Mouse (Mus musculus): Measurements from ENCODE around the gene Tor3a.
A peak's percentile ranks its signal among the peaks of the same experiment; 100 is the strongest.

Gene Tor3a

GRCm38 (mm10) chr1:156674195-156675000, at the start of gene Tor3a:
Gene Tor3a (minus strand): TSS chr1:156674356.
- DNase-seq, result peak; percentile 68

DNA sequence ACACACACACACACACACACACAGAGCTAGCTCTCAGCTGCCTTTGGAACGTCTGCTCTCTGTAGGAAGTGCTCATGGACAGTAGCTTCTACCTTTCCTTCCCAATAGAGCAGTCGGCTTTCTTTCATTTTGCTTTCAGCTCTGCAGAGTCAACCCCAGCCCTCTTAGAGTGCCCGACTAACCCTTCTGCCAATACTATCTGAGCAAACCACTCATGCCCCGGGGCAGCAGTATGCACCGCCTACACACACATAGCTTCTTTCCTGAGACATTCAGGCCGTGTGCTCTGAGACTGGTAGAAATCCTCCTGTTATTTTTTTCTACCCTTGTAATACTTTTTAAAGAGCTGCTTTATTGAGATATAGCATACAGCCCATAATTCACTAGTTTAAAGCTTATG, 47.9 kb upstream of the Tor3a start:
- DNase-seq, result no peak

GRCm38 (mm10) chr1:156720046-156720445, 45.9 kb upstream of the Tor3a start:
- DNase-seq, result no peak

GRCm38 (mm10) chr1:156718950-156719805, 45.0 kb upstream of the Tor3a start, which contains the start of gene Fam20b:
Gene Fam20b (minus strand): TSS chr1:156719086.
- DNase-seq, result peak; percentile 98

GRCm38 (mm10) chr1:156718286-156718949, 44.3 kb upstream of the Tor3a start:
- peak; percentile 62 for DNase-seq

DNA sequence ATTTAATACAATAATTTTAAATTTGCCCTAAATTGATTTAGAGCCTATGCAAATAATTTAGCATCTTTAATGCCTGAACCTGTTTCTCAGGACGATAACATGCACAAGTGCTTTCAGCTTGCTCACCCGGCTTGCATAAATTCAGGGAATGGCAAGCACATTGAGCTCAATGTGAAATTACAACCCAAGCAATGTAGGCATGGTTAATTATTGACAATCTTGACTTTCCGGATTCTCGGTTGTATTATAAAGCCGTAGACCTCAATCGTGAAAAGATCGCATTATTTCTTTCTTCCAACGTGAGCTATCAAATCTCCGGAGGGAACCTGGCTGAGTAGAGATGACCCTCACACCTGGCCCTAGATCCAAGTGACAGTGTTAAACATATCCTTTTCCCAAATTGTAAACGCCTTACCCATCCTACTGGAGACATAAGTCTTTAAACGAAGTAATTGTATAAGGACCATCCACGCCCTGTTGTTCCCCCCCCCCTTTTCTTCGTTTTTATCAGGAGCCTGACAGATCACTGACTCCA, 43.7 kb upstream of the Tor3a start:
- peak; percentile 28 for DNase-seq

DNA sequence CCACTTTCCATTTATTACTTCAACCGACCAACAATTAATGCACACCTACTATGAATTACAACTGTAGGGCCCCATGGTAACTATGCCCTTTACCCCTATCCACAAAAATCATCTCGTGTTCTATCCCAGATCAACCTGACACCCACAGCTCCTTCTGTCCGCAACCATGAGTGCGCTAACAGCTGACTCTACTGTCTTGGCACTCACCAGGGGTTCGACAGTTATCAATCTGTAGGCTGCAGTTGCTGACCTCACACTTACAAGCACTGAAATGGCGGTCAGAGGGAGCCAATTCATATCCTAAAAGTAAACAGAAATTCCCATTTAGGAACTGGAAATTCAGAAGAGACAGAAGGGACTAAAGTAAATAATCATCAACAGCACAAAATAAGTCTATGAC, 42.5 kb upstream of the Tor3a start:
- DNase-seq, result no peak

DNA sequence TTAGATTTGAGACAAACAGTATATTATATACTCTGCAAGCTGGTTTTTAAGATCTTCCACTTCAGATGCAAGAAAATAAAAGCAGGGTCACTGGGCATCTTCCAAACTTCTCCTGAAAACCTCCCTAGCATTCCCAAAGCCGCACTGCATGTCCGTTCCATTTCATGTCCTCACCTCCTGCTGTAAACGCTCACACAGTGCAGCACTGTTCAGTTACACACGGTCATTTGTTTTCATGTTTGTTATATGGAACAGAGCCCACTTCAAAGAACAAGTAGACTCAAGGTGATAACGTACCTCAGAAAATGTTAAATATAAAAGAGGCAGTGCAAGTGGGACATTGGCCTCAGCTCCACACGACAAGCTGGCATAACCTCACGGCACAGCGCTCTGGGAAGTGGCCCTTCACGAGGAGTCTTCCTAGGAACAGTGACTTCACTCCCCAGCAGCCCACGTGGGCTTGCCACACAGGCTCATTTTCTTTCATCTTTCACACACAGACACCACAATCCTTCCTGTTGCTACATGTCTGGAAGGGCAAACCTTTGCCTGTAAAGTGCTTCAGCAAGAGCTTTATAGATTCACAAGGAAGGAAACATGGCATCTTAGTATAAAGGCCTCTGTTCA, 36.4 kb upstream of the Tor3a start:
- no peak for DNase-seq

DNA sequence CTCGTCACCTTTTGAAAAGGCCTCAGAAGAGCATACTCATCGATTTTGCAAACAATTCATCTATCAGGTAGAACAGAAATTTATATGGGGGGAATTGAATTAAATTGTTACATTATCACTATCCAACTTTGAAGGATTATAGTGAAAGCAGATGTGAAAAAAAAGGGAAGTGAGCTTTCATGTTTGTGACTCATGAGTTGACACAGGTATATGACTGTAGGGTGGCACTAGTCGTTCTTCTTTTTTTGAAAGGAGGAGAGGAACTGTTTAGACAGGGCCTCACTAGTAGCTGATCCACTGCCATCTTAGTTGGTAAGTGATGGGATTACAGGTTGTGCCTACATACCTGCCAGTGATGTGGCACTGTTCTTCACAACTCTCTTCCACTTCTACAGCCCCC, 34.5 kb upstream of the Tor3a start:
- no peak for DNase-seq

DNA sequence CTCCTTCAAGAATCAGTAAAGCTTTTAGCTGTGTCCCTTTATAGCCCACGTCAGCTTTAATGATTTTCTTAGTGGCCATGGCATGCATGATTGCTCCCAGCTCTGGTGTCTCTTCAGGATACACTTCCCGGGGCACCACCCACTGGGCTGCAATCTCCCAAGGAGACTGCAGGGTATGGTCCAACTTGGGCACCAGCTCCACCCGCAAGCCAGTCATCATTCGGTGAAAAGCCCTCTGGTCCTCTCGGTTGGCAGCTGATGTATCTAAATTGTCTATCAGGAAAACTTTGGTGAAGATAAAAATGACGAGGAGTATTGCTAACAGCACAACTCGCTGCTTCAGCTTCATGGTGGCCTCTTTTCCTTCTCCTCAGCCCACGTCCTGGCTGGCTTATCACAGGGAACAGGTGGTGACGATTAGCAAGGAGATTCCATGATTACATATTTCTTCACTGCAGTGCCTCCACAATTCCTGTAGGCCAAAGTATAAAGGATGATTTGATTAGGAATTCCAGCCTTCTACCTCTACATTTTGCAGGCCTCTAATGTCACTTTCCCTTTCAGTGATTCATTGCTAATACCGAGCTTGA, 31.6 kb upstream of the Tor3a start:
- DNase-seq, result no peak

- no peak for DNase-seq
Measured at GRCm38 (mm10) chr1:156703444-156703843, 29.3 kb upstream of the Tor3a start.

GRCm38 (mm10) chr1:156702151-156702550, 28.0 kb upstream of the Tor3a start:
- DNase-seq, result no peak

GRCm38 (mm10) chr1:156686025-156686661, 12.0 kb upstream of the Tor3a start:
- no peak for DNase-seq

GRCm38 (mm10) chr1:156679599-156679998, 5.4 kb upstream of the Tor3a start:
- no peak for DNase-seq

- DNase-seq, result no peak
Measured at GRCm38 (mm10) chr1:156677230-156677629, 3.1 kb upstream of the Tor3a start.

- peak; percentile 50 for DNase-seq
Measured at GRCm38 (mm10) chr1:156676596-156676995, 2.4 kb upstream of the Tor3a start.

DNA sequence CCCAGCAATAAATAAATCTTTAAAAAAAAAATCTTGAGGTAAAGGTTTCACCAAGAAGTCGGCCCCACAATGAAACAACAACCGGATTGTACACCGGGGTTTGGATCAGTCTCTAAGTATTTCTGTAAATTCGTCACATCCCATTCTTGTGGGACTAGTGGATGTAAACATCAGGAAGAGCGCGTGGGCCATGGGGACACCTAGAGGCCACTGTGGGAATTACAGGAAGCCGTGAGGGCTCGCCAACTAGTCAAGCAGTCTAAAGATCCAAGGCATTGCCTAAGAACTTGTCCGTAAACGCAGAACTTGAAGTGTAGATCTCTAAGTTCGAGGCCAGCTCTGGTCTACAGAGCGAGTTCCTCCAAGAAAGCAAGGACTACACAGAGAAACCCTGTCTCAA, 2.0 kb upstream of the Tor3a start:
- DNase-seq, result peak; percentile 72

DNA sequence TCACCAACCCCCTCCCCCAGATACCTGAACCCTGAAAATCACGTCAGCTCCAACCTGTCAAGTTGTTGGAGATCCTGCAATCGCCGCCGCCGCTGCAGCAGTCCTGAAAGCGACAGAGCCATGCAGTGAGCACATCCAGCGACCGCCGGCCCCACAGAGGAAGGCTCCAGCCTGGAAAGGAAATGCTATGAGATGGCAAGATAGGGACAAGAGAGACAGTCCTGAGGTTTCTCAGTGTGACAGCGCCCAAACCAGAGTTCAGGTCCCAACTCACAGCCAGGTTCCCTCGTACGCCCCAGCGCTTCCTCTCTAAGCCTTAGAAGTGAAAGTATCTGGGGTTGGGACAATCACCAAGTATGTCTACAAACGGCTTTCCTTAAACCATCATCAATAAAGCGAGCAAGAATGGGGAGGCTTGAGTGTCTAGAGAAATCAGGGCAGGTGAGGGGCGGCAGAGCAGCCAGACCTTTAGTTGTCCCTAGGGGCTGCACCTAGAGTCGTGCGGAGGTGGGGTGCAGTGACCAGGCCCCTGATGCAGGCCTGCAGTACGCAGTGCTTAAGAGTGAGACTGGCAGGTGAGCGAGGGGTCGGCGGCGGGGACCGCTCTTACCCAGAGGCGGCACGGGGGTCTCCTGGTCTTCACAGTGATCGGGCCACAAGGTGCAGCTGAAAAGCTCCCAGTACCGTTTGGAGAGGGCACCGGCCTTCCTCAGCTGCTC, 521 bp downstream of the Tor3a start:
- no peak for DNase-seq

DNA sequence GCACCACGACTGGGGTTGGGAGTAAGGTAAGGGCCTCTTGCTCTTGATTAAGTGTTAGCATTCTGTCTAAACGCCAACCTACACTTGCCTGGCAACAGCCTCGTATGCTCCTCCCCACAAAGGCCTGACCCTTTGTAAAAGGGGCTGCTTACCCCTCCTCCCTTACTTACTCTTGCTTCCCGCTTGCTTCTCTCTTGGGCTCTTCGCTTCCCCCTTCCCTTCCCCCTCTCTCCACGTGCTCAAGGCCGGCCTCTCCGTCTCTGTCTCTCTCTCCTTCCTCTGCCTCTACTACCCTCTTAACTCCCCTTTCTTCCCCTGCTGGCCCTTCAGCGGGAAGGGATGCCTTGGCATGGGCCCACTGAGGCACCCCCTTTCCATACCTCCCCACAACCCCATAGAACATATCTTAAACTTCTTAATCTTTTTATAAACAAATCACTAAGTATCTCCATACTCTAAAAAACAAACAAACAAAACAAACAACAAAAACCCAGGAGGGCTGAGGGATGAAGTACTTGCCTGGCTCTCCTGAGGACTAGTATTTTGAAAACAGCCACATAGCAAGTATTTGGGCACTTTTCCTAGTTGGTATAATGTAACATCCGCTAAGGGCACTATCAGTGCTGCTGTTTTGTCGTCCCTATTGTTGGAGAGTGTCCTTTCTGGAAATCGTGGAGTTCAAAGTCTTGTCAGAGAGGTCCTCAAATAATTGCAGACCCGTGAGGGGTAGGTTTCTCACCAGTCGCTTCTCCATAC, 1.3 kb downstream of the Tor3a start:
- DNase-seq, result no peak

- DNase-seq, result no peak
Measured at GRCm38 (mm10) chr1:156671921-156672320, 2.2 kb downstream of the Tor3a start.
